Mouse (Mus musculus) gastrocnemius, postnatal 10 days (tissue): ENCODE measurements at regions not wholly inside any gene's neighbourhood (a gene's known extent, or its start where the extent isn't known, plus 50 kb on each side); places are given as distances from the start of the nearest gene placed in this dataset.

Experiments used
- DNase-seq: peaks from one replicate; pipeline ENCODE4 v3.0.0; 2021; ENCODE audit warnings: mixed read lengths

GRCm38 (mm10) chr4:64832882-64833281, 291.1 kb upstream of the Pappa start:
- no peak for DNase-seq

GRCm38 (mm10) chr4:64874521-64874920, 249.5 kb upstream of the Pappa start:
- DNase-seq, result no peak

GRCm38 (mm10) chr4:64876924-64877323, 247.1 kb upstream of the Pappa start:
- no peak for DNase-seq

DNA sequence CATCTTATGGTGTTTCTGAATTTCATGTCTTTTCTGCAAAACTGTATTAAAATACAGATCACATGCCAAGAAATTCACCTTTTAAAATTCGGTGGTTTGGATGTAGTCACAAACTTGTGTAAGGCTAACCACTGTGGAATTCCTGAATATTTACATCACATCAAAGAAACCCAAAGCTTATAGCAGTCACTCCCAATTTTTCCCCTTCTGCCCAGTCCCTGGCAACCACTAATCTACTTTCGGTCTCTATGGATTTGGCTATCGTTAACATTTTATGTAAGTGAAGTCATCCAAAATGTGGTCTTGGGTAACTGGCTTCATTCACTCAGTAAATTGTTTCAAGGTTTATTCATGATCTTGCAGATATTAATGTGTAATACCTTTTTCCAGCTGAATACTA, 226.0 kb upstream of the Pappa start:
- no peak for DNase-seq

- no peak for DNase-seq
Observed at GRCm38 (mm10) chr4:64901091-64901845, 222.7 kb upstream of the Pappa start.

- no peak for DNase-seq
Observed at GRCm38 (mm10) chr4:64923751-64924150, 200.2 kb upstream of the Pappa start.

DNA sequence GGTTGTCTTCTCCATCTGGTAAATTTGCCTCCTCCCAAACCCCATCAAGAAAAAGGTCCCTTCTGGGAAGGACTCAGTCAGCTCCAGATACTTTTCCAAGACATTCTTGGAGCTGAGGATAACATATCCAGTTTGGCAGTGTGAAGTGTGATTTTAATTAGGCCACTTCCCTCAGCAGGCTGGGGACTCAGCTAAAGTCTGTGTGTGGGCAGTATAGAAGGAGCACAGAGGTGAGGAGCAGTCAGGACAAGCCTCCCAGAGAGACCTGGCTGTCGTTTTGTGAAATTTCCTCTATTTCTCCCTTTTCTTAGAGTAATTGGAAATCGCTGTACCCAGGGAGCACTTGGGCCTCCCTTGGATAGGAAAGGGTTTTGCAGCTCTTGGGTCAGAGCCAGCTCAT, 195.4 kb upstream of the Pappa start:
- DNase-seq, result no peak

DNA sequence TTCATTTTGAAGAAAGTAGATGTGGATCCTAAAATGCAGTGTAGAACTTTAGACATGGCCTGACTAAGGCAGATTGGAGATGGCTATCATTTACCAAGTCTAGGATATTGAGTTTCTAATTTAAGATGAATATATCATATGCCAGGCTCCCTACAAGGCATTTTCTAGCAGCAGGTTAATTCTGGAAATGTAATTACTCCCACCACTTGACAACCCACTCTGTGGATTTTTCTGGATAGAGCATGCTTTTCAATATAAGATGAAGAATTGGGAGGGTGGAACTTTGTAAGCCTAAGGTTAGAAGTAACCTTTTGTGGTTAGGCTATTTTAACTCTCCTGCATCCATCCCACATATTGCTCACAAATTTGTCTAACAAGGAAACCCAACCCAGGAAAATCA, 178.4 kb upstream of the Pappa start:
- DNase-seq, result no peak

DNA sequence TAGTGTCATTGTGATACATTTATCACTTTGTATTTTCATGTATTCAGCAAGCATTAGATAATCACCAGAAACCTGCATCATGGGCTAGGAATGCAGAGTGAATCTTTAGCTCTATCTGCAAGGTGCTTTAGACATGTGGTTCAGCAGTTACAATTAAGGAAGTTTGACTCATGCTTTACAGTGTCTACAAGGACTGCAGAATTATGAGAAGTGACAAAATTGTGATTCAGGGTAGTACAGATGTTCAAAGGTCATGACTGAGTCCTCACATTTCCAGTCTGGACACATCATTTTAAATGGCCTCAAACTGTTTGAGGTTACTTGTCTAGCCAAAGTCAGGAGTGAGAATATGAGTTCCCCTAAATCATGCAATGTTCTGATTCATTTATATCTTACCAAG, 171.3 kb upstream of the Pappa start:
- DNase-seq, result no peak

DNA sequence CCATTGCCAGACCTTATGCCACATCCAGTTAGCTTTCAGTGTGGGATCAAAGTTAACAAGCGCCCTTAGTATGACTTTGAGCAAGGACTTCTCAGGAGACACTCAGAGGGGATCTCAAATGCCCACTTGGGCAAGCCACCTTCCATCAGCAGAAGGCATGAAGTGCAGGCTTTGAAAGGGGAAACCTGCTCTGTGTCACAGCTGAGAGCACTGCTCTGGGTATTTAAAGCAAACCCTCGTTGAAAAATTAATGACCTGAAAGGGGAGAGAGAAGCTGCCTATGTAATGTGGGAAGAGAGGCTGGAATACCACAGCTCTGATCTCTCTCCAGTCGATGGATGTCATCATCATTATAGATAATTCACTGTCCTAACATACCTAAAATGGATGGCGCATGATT, 165.1 kb upstream of the Pappa start:
- DNase-seq, result no peak

DNA sequence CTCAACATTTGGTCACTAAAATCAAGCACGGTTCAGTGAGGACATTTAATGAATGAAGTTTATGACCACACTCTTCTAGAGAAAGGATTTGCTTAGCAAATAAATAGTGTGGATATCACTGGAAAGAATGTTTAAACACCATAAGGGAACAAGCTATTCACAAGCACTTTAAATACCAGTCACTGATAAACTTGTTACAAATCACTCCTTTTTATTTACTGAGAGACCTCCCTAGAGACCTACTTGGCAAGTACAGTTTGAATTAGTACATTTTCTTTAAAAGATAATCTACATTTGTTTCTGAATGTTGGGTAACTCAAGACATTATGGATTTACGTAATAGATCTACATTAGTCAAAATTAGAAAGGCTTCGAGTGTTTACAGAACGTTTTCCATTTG, 162.2 kb upstream of the Pappa start:
- no peak for DNase-seq
